Mouse (Mus musculus): Measurements from ENCODE around the gene Trappc1.

DNA sequence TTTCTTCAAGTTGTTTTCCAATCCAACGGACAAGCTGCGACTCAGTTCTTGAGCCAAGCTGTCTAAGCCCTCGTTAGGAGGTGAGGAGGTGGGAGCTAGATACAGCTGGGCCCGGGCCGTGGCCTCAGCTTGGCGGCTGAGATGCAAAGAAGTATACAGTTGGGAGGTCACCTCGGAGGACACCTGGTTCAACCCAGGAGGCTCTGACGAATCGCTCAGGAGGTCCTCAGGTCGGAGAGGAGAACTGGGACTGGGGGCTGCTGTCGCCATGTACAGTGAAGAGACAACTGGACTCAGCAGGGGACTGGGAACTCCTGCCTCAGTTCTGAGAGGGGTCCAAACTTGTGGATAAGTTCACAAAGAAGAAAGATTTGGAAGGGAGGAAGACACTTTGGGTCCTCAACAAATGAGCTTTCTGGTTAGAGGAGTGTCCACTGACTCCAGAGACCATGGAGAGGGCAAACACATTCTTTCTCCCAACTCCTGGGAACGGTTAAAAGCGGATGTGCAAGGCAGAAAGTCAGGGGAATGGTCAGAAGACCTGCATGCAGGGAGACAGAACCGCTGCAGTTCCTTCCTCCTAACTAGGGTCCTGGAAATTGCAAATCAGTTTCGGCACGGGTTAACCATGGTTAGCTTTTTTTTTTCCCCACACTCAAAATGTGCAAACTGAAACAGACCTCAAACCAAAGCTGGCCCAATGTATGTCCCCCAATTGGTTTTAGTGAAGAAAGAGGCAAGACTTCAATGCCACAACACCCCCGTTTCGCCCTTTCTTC, 898 bp upstream of the Trappc1 start:
- TF ChIP-seq TAL1 (IDR thresholded peaks at IDR 0.05; ENCODE audit: low read length) (no peak), GATA1 (IDR thresholded peaks at IDR 0.05; ENCODE audit: low read length) (no peak)

Measured in erythroblast, embryonic 14.5 days (primary cell).